9 mouse cellular contexts compared by ENCODE assay signal in genomic region chr16:84559569-84560278, GRCm38 (mm10). TPM values are rescaled to one million over a fixed set of nuclear protein-coding genes. Genes with fewer than 3 reads are reported as not detected.
DNase-seq lines count a peak whose midpoint lies in the region; ATAC-seq and TF ChIP-seq lines count a peak whose summit lies in the region.
"Had no signal": no experiment of that assay in that cellular context is flagged by ENCODE, and none has a peak within 500 bp of the region (broad histone marks: within the 10 kb centered on the region; RNA-seq: fewer than 3 reads in every experiment).

No protein-coding gene starts in this region.

- 27% methylated on average over 9 of the region's 9 CpGs for WGBS in heart, postnatal 0 days
- WGBS in forebrain, embryonic 16.5 days = 13% methylated on average over 9 of the region's 9 CpGs
- 31% methylated on average over 9 of the region's 9 CpGs for WGBS in neural tube, embryonic 15.5 days

- H3K4me1 ChIP-seq in heart, postnatal 0 days (ENCODE audit: control insufficient read depth, insufficient read depth) = no peaks in the 10 kb centered on the region
- H3K4me1 ChIP-seq in forebrain, embryonic 16.5 days (replicated peaks; ENCODE audit: control insufficient read depth, insufficient read depth, low read length) = peaks cover 2% of the 10 kb centered on the region; the same call in 1 of the 2 replicates
- peaks cover 14% of the 10 kb centered on the region for H3K4me1 ChIP-seq in neural tube, embryonic 15.5 days
- H3K4me1 ChIP-seq: liver, embryonic 15.5 days had no signal

- no peaks in the 10 kb centered on the region for H3K9me3 ChIP-seq in heart, postnatal 0 days (replicated peaks; ENCODE audit: control insufficient read depth, low read length)
- H3K9me3 ChIP-seq in forebrain, embryonic 16.5 days (ENCODE audit: control insufficient read depth, low read length) = no peaks in the 10 kb centered on the region
- H3K9me3 ChIP-seq in neural tube, embryonic 15.5 days (replicated peaks) = no peaks in the 10 kb centered on the region
- H3K9me3 ChIP-seq: liver, embryonic 15.5 days had no signal

- H3K27me3 ChIP-seq in heart, postnatal 0 days (ENCODE audit: control insufficient read depth, insufficient read depth, low read length) = no peaks in the 10 kb centered on the region
- H3K27me3 ChIP-seq in forebrain, embryonic 16.5 days (replicated peaks; ENCODE audit: control insufficient read depth, insufficient read depth, low read length) = no peaks in the 10 kb centered on the region
- no peaks in the 10 kb centered on the region for H3K27me3 ChIP-seq in neural tube, embryonic 15.5 days (replicated peaks)
- H3K27me3 ChIP-seq: liver, embryonic 15.5 days had no signal

- peak overlapping the region; percentile 25; the same call in 1 of the 2 replicates for H3K4me2 ChIP-seq in heart, postnatal 0 days (ENCODE audit: low read depth, low read length)
- peak overlapping the region; percentile 37 for H3K4me2 ChIP-seq in forebrain, embryonic 16.5 days (ENCODE audit: low read length)
- peak overlapping the region; percentile 17; the same call in 1 of the 2 replicates for H3K4me2 ChIP-seq in neural tube, embryonic 15.5 days
- H3K4me2 ChIP-seq: liver, embryonic 15.5 days had no signal

- ATAC-seq in heart, postnatal 0 days (ENCODE audit: insufficient read depth, low read depth) = no peak
- ATAC-seq in forebrain, embryonic 16.5 days = no peak
- no peak for ATAC-seq in neural tube, embryonic 15.5 days (ENCODE audit: low FRiP score)

- H3K27ac ChIP-seq in heart, postnatal 0 days (ENCODE audit: low read depth) = no peak overlapping the region
- no peak overlapping the region for H3K27ac ChIP-seq in forebrain, embryonic 16.5 days (ENCODE audit: low read length)
- H3K27ac ChIP-seq in neural tube, embryonic 15.5 days (replicated peaks) = no peak overlapping the region
- H3K27ac ChIP-seq: liver, embryonic 15.5 days had no signal

- H3K4me3 ChIP-seq in heart, postnatal 0 days (ENCODE audit: low read depth, low read length) = no peak overlapping the region
- 0 out of 2 replicates have a peak overlapping the region, but pooled peaks have one; percentile 6 for H3K4me3 ChIP-seq in forebrain, embryonic 16.5 days (replicated peaks; ENCODE audit: low read length)
- H3K4me3 ChIP-seq in neural tube, embryonic 15.5 days (replicated peaks) = no peak overlapping the region
- H3K4me3 ChIP-seq: liver, embryonic 15.5 days had no signal

- peak; percentile 30 for DNase-seq in heart, postnatal 0 days (ENCODE audit: low spot score)
- DNase-seq in heart, postnatal 4 days = no peak
- peak; percentile 46 to 47 for DNase-seq in B cell, adult 2 months
- DNase-seq in MN1 (ENCODE audit: low spot score) = peak; percentile 28
- DNase-seq in urinary bladder, postnatal 36 days (ENCODE audit: low spot score in 2 of 2) = no peak
- DNase-seq in gastrocnemius, adult 8-10 months (ENCODE audit: low spot score in 2 of 2) = no peak

- H3K36me3 ChIP-seq in heart, postnatal 0 days (replicated peaks; ENCODE audit: control insufficient read depth, insufficient read depth, low read length) = no peaks in the 10 kb centered on the region
- no peaks in the 10 kb centered on the region for H3K36me3 ChIP-seq in forebrain, embryonic 16.5 days (ENCODE audit: control insufficient read depth, insufficient read depth)
- H3K36me3 ChIP-seq in neural tube, embryonic 15.5 days = no peaks in the 10 kb centered on the region
- H3K36me3 ChIP-seq: liver, embryonic 15.5 days had no signal

- TF ChIP-seq CTCF in heart, postnatal 0 days (IDR thresholded peaks at IDR 0.05; ENCODE audit: low read depth) = peak; percentile 61

- no peak for TF ChIP-seq EP300 in heart, postnatal 0 days (IDR thresholded peaks at IDR 0.05; ENCODE audit: low read depth)

- no peak overlapping the region for H3K9ac ChIP-seq in heart, postnatal 0 days (replicated peaks; ENCODE audit: low read depth, low read length)
- 0 out of 2 replicates have a peak overlapping the region, but pooled peaks have one; percentile 5 for H3K9ac ChIP-seq in forebrain, embryonic 16.5 days (replicated peaks; ENCODE audit: low read depth, low read length)
- no peak overlapping the region for H3K9ac ChIP-seq in neural tube, embryonic 15.5 days (replicated peaks)
- H3K9ac ChIP-seq: liver, embryonic 15.5 days had no signal

RNA-seq across cellular contexts. Expression of gene A730009L09Rik, which starts 44.8 kb away (rescaled TPM):
- total RNA-seq in heart, postnatal 0 days (2014; rRNA removed; ENCODE audit: low replicate concordance) = not detected in 2 replicates
- not detected in 2 replicates for polyA plus RNA-seq in heart, postnatal 0 days (2015; fragmentation: Nextera tagmentation; extraction: Ambion mirVana)
- total RNA-seq in heart, postnatal 4 days (2021) = not detected
- not detected in 2 replicates for polyA plus RNA-seq in forebrain, embryonic 16.5 days (2015; fragmentation: Nextera tagmentation; extraction: Ambion mirVana)
- polyA plus RNA-seq in neural tube, embryonic 15.5 days (2015; fragmentation: Nextera tagmentation; extraction: Ambion mirVana) = 0.41 TPM in 1 of 2 replicates, not detected in the other
- not detected for total RNA-seq in gastrocnemius, adult 8-10 months (2022)
- polyA plus RNA-seq: liver, embryonic 15.5 days had no signal

Comparison
In these comparisons a context has a peak if more than half of its experiments do, and no peak if none do; other contexts are left out.
1. DNase-seq: peak in heart, postnatal 0 days (single experiment), B cell, adult 2 months (2 of 2) and MN1 (single experiment); none in heart, postnatal 4 days (single experiment), urinary bladder, postnatal 36 days (0 of 2) and gastrocnemius, adult 8-10 months (0 of 2).
2. Peak in every context shown above with its lines, with median percentiles within 50 percentile points of each other: H3K4me2 ChIP-seq.